Mouse (Mus musculus) testis, adult 2 months (tissue): ENCODE data around the gene Megf8.

Experiments
- CTCF ChIP-seq: fragments of 200-500 bp; IDR thresholded peaks from 2 replicates; pipeline ENCODE4 v1.5.1; 2012; ENCODE audit warnings: low read depth, mild to moderate bottlenecking, inconsistent platforms, low read length, moderate library complexity; ENCODE audit not compliant: control insufficient read depth, insufficient read depth, insufficient replicate concordance
- POLR2A ChIP-seq: fragments of 200-500 bp; IDR thresholded peaks from 2 replicates; pipeline ENCODE4 v1.6.1; 2012; ENCODE audit warnings: low read depth, mild to moderate bottlenecking, inconsistent platforms, low read length, moderate library complexity; ENCODE audit not compliant: control insufficient read depth

GRCm38 (mm10) chr7:25377100-25377700 lies 60.2 kb downstream of the Megf8 start:
- TF ChIP-seq CTCF (no peak), POLR2A (no peak)
